Mouse (Mus musculus) layer of hippocampus, postnatal 14 days (tissue): Measurements from ENCODE around the gene Unc13c. TPM values are rescaled to one million over a fixed set of nuclear protein-coding genes. Genes with fewer than 3 reads are reported as not detected.
A peak's percentile ranks its signal among the peaks of the same experiment; 100 is the strongest.

Experiments
- DNase-seq, 2 experiments: peaks; one replicate each; pipeline ENCODE4 v3.0.0; 2021 to 2022; ENCODE audit warnings: low spot score in 2 of 2, mixed read lengths in 1 of 2
- total RNA-seq, 2 experiments: library from RNA; stranded (reverse); gene quantifications; 2 replicates each; pipeline ENCODE4 v1.2.3; 2021

Gene Unc13c
- total RNA-seq, 2 experiments from 2014 or later = 10.6 to 14.9 TPM

DNA sequence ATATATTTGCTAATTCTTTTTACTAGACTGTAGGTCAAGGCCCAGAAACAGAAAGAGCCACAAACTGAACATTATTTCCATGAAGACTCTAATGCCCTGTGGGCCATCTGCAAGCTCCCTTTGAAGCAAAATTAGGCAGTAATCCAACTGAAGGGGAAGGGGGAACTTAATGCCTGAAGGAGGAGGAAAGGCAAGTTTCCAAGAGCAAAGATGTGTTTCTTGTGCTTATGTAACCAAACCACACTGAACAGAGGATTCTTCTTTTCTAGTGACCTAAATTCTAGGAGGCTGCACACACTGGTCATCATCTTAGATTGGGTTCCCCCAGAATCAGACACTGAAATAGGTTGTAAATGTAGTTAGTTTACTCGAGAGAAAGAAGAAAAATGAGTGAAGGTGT, 85.6 kb downstream of the Unc13c start:
- DNase-seq = peak in 1 of 2 experiments; percentile 50

DNA sequence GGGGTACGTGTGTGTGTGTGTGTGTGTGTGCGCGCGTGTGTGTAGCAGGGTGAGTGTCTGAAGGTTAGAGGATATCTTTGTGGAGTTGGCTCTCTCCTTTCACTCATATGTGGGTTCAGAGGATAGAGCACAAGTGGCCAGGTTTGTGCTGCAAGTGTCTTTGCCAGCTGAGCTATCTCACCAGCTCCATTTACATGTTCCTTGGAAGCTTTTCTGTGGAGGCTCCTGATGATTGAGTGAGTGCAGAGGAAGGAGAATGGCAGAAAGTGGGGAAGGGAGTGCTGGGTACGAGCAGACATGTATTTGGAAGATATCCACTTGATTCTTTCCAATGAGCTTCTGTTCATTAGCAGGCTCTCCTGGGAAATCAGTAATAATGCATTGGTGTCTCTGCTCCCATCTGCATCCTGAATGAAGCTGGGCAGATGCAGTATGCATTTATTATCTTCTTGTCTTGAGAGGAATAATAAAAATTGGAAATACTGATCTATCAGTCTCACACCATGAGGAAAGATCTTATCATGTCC, 86.3 kb downstream of the Unc13c start:
- DNase-seq = peak in 1 of 2 experiments; percentile 5

DNA sequence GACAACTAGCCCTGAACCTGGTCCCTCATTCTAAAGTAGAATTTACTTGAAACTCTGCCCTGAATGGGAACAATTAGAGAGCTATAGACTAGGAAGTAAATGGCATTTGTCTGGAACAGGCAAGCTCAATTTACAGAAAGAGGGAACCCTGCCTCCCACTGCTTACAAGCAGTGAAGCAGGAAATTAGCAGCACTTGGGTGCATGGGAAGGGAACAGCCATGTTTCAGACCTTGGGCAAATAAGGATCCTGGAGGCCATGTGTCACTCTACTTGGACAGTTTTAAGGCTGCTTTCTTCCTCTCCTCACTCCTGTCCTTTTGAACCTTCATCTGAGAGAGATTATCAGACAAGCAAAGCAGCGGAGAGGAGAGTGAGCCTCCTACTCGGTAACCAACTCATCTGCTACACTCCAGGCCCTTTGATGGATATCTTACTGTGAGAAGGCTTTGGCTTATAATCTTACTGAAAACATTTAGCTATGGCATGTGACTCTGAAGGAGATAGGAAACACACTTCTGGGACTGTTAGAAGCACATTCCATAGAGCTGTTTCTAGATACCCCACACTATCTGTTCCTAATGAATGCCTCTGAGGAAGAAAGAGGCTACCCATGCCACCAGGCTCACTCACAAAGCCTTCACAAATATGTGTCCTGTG, 101.2 kb downstream of the Unc13c start:
- DNase-seq = no peak

DNA sequence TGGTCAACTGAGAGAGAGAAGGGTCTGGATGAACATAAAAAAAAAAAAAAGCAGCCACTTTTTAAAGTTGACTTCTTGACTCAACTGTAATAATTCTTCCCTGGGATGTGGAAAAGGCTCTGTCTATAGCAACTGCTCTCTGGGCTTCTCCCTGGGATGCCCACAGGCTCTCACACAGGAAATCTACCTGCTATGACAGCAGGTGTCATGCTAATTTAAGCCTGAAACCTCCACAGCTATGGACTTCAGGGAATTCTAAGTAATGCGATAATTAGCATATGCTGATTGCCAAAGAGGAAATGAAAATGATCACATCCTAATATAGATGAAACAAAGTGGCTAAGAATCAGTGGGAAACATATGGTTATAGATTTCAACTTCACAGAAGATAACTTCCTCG, 102.1 kb downstream of the Unc13c start:
- no peak for DNase-seq

DNA sequence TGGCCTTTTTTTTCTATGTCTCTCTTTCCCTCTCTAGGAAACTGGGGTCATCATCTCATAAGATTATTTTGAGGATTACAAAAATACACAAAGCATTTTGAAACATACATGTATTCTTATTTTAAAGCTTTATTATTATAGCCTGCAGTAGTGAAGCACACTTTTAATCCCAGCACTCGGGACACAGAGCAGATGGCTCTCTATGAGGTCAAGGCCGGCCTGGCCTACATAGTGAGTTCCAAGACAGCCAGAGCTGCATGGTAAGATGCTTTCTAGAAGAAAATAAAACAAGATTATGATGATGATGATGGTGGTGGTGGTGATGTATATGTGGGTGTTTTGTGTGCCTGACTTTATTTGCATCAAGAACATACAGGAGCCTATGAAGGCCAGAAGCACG, 109.3 kb downstream of the Unc13c start:
- no peak for DNase-seq

DNA sequence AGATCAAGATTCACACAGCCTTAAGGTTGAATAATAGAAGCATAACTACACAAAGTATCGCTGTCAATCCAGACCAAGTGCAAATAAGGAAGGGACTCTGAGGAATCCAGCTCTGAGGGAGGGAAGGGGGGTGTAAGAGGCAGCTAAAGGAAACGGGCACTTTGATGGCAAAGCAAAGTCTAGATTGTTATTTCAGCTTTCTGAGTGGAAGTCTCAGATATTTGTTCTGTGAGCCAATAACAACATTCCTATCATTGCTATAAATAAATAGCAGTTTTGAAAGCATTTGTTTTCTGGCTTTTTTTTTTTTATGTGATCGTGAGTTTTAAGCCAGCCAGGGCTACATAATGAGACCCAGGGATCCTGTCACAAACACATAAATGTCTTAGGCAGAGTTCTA, 114.5 kb downstream of the Unc13c start:
- DNase-seq = no peak

DNA sequence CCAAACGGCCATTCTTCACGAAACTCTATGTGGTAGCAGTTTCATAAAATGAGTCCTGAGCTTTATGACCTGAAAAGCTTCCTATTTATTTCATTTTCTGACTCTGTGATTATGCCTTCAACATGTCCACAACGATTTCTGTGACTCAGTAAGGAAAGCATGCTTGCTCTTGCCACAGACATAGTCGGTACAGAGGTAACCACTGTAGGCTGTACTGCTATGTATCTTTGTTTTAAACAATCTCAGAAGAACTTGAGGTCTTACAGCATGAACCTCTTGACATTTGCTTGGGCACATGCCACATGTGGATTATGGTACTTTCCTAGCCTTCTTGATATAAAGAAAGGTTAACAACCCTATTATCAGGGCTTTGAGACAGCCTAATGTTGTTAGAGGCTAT, 162.1 kb downstream of the Unc13c start:
- DNase-seq = no peak

DNA sequence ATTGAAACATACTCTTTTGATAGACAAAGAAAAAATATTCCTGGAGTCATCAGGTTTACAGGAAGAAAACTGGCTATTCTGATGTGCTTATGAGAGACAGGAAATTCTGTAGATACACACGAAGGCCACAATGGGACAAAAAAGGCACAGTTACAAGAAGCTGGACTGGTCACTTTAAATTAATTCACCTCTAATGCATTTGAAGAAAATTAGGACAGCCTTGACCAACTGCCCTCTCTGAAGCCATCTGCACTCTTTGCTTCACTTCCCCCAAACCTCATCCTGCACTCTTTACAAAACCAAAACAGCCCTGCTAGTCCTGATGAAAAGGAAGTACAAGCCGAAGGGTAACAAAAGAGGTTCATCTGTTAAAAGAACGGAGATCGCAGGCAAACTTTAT, 194.2 kb downstream of the Unc13c start:
- DNase-seq = no peak

DNA sequence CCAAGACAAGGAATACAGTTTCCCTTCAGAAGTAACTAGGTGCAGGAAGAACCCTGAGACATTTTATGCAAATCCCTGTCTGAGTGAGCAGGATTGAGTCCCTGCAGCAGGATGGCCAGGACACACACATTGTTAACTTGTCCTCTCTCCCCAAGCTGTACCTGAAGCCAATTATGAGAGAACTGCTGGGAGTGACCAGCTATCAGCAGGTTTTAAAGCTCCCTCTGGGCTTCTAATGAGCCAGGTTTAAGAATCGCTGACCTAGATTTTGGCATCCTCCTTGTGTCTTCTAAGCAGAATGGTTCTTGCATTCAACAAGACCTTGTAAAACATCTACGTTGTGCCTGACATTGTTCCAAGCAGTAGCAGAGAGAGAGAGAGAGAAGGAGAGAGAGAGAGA, 213.6 kb downstream of the Unc13c start:
- DNase-seq = no peak

DNA sequence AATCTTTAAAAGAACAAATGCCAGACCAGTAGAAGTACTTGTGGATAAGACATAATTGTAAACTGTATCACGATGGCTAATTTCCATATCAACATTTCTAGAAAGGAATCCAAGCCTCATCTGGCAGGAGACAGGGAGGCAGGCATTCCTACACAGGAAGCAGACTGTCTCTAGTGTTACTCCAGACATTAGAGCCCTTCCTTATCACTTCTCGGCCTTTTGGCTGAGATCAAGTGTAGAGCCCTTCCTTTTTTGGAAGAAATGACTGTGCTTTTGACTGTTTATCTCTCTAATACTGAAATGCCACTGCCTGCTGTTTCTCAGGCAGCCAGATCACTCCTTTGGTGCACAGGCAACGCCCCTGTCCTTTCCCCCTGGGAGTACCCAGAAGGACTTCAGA, 215.3 kb downstream of the Unc13c start:
- no peak for DNase-seq

DNA sequence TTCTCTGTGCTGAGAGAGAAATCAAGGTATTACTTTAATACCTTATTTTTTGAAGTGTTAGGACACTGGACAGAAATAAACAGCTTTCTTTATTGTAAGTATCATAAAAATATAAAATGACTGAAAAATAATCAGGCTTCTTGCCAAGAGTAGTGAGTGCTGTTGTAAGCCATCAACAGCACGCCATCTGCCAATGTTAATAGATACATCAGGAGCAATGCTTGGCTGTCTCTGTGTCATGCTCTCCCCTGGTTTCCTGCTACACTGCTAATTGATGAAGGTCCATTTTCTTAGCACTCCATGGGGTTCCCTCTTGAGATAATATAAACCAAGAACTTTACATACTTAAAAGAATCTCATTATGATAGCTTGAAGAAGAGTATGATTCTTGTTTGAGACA, 217.4 kb downstream of the Unc13c start:
- peak in 1 of 2 experiments; percentile 4 for DNase-seq

DNA sequence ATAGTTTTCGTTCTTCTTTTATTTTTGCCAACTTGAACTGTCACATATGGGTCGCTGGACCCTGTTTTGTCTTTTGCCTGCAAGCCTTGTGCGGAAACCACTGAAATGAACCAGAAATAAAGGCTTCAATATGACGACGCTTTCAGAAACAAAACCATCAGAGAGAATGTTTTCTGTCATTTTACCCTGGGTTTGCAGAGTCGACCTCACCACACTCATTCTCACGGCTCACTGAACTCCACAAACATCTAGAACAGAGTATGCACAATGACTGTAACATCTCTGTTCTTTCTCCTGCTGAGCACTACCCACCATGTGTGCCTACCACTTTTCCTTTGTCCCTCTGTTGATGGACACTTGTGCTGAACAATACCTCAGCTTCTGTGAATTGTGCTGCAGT, 234.3 kb downstream of the Unc13c start:
- DNase-seq = no peak

DNA sequence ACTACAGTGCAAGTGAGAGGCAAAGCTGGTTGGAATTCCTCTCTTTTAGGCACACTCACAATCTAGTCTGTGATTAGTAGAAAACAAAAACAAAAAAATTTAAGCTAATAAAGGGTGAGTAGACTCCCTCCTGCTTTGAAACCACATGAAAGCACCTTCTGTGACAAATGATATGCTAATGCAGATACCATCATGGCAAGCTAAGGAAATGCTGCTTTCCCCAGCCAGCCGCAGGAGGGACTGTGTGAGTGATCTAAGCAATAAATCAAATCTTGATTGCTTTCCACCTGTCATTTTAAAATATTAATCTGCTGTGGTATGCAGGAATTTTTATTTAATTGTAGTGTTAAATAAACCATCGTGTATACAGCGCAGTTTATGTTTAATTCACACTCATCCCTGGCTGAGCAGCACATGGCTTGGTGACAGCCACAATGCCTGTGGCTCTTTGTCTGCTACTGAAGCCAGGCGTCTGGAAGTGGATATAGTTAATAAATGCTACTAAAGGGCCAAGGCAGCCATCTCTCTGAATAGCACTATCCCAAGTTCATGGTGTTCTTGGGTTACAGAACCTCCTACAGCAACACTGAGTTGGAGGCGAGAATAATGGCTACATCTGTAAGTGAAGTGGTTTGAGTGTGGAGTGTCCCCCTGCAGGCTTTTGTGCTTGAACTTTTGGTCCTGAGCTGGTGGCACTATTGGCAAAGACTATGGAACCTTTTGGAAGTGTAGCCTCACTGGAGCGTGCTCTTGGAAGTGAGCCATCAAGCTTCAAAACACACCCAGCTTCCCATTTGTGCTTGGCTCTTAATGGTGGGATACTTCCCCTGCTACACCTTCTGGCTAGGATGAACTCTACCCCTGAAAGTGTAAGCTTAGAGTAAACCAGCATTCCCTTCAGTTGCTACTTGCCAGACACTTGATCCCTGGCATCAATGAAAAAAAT, 242.8 kb downstream of the Unc13c start:
- DNase-seq = no peak

DNA sequence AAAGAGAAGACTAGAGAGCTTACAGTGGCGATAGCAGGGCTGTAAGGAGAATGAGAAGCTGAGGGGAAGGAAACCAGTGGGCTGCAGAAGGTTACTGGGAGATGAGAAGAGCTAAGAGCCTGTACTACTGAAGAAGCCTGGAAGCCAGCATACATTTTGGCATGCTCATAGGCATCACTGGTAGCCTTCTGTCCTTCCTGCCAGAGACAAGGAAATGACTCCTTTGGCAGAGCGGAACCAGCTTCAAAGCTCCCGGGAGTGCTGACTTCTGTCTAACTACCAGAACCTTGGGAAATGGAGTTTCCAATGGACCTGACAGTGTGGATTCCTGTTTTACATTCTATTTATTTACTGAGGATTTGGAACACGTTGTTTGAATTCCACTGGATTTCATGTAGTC, 244.0 kb downstream of the Unc13c start:
- no peak for DNase-seq

DNA sequence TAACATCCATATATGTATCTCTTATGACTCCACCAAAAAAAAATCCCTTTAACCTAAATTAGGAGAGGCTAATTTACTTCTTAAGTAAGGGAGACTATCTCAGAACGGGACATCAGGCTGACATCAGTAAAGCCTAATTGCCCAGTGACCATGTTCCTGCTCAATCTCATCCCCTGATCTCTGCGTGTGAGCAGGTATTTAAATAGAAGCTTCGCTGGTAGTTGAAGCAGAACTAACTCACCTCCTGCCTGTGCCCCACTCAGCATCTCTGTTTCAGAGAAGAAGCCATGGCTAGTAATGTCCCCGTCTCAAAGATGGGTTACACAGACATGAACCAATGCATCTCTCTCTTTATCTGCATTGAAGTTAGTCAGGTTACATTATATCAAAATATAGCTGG, 255.3 kb downstream of the Unc13c start:
- no peak for DNase-seq

DNA sequence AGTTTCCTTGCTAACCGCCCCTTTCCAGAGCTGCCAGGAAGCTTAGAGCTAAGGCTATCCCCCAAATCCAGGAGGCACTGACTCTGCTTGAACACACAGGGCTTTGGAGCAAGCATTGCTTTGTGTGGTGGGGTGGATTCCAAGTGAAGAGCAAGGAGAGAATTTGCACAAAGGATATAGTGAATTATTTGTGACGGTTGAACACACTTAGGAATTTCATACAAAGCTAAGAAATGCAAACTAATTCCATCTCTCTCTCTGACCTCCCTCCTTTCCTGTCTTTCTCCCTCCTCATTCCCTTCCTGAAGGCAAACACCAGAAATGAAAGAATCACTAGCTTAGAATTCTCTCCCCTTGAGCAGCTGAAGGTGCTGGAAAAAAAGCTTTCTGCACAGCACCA, 271.7 kb downstream of the Unc13c start:
- no peak for DNase-seq

DNA sequence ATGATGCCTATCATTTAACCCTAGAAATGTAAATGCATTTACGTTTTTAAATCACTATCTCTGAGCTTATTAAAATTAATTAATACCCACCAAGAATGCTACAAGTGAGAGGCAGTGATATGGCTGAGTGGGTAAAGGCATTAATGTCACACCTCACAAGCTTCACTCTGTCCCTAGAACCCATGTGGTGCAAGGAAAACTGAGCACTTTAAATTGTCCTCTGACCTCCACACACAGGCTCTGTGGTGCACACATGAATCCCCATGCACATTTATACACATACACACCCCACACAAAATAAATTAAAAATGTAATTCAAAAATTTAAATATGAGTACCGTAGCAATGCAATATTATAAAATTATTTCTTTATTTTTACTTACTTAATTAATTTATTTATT, 287.2 kb downstream of the Unc13c start:
- DNase-seq = no peak

DNA sequence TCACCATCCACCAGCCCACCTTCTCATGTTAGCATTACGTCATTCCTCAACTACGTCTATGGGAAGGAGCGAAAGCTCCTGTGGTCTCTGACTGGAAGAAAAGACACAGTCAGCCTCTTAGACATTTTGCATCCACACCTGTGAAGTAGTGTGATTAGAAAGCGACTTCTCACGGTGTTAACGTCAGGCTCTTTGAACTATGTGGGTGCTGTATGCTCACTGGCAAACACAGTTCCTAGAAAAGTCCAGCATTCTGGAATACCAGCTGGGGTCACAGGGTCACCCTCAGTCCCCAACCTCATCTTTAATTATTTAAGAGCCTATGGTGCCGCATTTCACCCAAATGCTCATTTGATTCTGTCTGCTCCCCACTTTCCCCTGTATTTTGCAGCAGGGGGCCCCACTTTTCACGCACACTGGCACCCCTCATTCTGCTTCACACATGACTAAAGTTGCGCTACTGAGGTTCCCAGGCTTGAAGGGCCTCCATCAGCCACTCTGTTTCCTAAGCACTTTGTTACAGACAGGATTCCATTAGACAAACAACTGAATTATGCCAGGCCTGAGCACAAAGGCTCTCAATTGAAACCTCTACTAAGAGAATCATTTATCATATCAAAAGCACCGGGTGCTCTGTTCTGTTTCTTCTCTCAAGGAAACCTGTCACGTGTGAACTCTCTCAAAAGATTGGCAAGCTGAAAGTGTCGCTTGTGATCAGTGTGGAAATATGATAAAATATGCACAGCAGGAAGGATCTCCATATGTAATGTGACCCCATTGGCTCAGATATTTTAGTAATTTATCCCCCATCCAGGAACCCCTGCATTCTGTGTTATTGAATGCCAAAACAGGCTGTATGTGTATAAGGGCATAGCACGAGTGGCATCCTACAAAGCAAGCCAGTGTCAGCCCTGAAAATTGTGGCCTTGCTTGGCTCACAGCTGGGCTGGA, 287.9 kb downstream of the Unc13c start:
- no peak for DNase-seq

DNA sequence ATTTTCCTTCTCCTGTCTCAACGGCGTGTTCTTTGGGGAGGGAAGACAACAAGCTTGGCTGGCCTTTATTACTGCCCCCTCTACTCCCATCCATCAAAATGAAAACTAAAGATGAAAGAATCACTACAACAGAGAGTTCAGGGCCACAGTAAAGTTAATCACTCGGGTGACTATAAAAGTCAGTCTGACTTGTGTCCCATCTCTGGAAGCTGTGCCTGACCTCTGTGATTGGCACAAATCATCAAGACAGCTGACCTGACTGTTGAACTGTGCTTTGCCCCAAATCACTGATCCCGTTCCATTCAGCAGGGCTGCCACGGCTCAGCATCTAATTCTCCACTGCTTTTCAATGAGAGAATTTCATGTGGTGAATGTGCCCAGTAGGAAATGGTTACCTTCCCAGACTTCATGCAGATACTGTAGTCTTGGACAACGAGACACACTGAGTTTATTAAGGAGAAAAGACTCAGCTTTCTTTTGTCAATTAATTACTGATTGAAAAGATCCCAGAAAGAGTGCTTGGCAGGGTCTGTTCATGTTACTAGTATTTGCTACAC, 297.0 kb downstream of the Unc13c start:
- no peak for DNase-seq

DNA sequence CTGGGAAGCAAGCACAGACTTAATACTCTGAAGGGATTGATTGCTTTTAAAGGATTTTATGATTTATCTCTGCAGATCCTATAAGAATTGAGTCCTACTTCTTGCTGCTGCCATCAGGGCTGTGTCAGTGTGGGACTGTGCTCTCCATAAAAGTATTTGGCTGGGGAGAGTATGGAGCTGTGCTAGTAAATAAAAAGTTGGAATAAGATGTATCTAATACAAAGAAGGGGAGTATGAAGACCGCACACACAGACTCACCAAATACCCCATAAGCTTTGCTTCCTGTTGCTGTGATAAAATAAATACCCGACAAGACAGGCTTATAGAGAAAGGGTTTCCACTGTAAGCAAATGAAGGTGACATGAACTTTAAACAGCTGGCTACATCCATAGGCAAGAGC, 298.7 kb downstream of the Unc13c start:
- no peak for DNase-seq

DNA sequence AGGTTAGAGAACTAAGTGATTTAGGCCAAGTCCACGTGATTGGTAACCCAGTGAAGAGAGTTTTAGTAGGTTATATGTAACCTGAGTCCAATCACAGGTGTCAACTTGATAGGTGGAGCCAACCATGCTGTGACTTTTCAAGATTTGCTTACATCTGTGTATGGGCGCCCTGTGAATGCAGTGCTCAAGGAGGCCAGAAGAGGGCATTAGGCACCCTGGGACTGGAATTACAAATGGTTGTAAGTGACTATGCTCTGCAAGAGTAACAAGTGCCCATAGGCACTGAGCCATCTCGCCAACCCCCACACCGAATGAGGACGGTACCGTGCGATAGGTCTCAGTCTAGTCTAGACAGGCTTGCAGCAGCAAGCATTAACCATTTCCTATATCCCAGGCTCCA, 305.9 kb downstream of the Unc13c start:
- no peak for DNase-seq
